Mouse (Mus musculus) liver, embryonic 16.5 days (tissue): ENCODE results near the gene Gnb1l. TPM values are rescaled to one million over a fixed set of nuclear protein-coding genes. Genes with fewer than 3 reads are reported as not detected.

Source experiments
- ATAC-seq: fragments of 200-750 bp; cut with Nextera tagmentation; 2 replicates; pipeline ENCODE4 v1.8.0; 2017; ENCODE audit warnings: low read depth, mild to moderate bottlenecking, moderate number of reproducible peaks, moderate library complexity
- H3K27ac ChIP-seq: fragments of 300-500 bp; sonication (generic); 2 replicates; pipeline ENCODE4 v1.5.1; 2014; ENCODE audit warnings: mild to moderate bottlenecking, low read length
- H3K27me3 ChIP-seq: fragments of 300-500 bp; sonication (generic); 2 replicates; pipeline ENCODE4 v1.6.1; 2014; ENCODE audit warnings: low read depth, low read length, mixed read lengths; ENCODE audit not compliant: control insufficient read depth, insufficient read depth
- H3K36me3 ChIP-seq: fragments of 300-500 bp; sonication (generic); 2 replicates; pipeline ENCODE4 v1.6.1; 2014; ENCODE audit warnings: mild to moderate bottlenecking; ENCODE audit not compliant: control insufficient read depth, insufficient read depth
- H3K4me1 ChIP-seq: fragments of 300-500 bp; sonication (generic); 2 replicates; pipeline ENCODE4 v1.6.1; 2014; ENCODE audit warnings: low read depth, low read length, mixed read lengths; ENCODE audit not compliant: control insufficient read depth
- H3K4me2 ChIP-seq: fragments of 300-500 bp; sonication (generic); 2 replicates; pipeline ENCODE4 v1.6.1; 2014; ENCODE audit warnings: low read depth, low read length, mixed read lengths
- H3K4me3 ChIP-seq: fragments of 300-500 bp; sonication (generic); 2 replicates; pipeline ENCODE4 v1.5.1; 2014; ENCODE audit warnings: low read depth, mild to moderate bottlenecking, low read length
- H3K9ac ChIP-seq: fragments of 300-500 bp; sonication (generic); 2 replicates; pipeline ENCODE4 v1.6.1; 2014; ENCODE audit warnings: low read depth, low read length
- H3K9me3 ChIP-seq: fragments of 300-500 bp; sonication (generic); replicated peaks from 2 replicates; pipeline ENCODE4 v1.6.1; 2016; ENCODE audit warnings: low read length; ENCODE audit not compliant: control insufficient read depth
- WGBS: fragments of 180-500 bp; shearing (Covaris S2); extraction: QIAGEN DNeasy Blood & Tissue Kit; methylation state at CpG from one replicate; pipeline ENCODE4 v1.1.7; 2014; ENCODE audit not compliant: insufficient replicate concordance; 5-methylcytosine and 5-hydroxymethylcytosine counted together
- polyA plus RNA-seq: library from polyadenylated mRNA; unstranded; fragments of >200 nt; fragmentation: Nextera tagmentation; extraction: Ambion mirVana; gene quantifications from 2 replicates; pipeline ENCODE4 v1.2.1, GENCODE M21; 2015

The Gnb1l gene
- polyA plus RNA-seq, 1 experiment from 2014 or later = 6.3 TPM

- Histone ChIP-seq H3K36me3 (no peaks in the 10 kb centered on the region), H3K9me3 (no peaks in the 10 kb centered on the region), H3K27ac (no peak overlapping the region), H3K4me3 (no peak overlapping the region), H3K4me2 (no peak overlapping the region), H3K9ac (no peak overlapping the region), H3K4me1 (no peaks in the 10 kb centered on the region), H3K27me3 (no peaks in the 10 kb centered on the region)
- ATAC-seq = no peak
- WGBS = 95% methylated on average over 3 of the region's 3 CpGs
Measured at GRCm38 (mm10) chr16:18490281-18490680, 8.2 kb upstream of the Gnb1l start.

DNA sequence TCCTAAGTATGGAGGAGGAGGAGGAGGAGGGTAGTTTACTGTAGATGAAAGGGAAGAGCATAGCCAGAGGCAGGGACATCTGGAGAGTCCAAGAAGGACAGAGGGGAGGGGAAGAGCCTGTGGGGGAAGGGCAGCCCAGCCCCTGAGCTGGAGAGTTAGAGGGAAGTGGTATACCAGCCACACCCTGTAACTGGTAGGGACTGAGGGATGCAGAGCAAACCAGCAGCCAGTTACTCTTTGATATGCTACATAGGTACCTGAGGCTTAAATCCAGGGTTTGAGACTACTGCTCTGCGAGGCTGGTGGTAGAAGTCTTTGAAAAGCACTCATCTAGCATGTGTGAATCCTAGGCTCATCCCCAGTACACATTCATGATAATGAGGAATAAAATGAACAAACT is 7.6 kb upstream of the Gnb1l start:
- Histone ChIP-seq H3K4me3 (no peak overlapping the region), H3K27ac (no peak overlapping the region), H3K27me3 (no peaks in the 10 kb centered on the region), H3K4me1 (no peaks in the 10 kb centered on the region), H3K9ac (no peak overlapping the region), H3K36me3 (no peaks in the 10 kb centered on the region), H3K4me2 (no peak overlapping the region), H3K9me3 (no peaks in the 10 kb centered on the region)
- no peak for ATAC-seq
- 45% methylated on average over 1 of the region's 1 CpGs for WGBS

DNA sequence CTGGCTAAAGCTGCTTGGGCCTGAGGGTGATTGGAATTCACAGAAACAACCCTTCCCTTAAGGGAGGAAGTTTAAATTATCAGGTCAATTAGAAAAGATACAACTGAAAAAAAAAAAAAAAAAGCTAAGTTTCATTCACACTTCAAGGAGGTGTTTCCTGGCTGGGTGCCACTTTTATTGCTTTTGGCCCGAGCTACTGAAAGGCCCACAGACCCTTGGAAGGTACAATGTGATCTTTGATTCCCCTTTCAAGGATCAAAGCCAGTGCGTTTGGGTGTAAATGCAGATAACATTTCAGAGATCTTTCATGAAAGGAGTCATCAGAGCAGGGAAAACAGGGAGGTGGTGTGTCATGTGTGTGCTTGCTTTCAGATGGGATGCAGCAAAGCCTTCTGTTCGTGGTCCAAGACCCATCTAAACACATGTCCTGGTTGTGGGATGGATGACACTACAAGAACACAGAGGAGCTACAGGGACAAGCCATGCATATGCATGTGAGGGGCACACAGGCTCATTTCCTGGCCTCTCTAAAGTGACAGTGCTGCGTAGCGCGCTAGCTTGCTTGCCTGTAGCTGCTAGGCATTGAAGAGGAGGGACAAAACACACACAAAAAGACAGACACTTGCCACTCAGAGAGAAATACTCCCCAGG is 523 bp upstream of the Gnb1l start:
- Histone ChIP-seq H3K4me1 (peaks cover 16% of the 10 kb centered on the region), H3K36me3 (peaks cover 9% of the 10 kb centered on the region), H3K27ac (peak overlapping the region; percentile 73), H3K4me3 (peak overlapping the region; percentile 81), H3K9me3 (no peaks in the 10 kb centered on the region), H3K9ac (peak overlapping the region; percentile 89), H3K4me2 (peak overlapping the region; percentile 92), H3K27me3 (no peaks in the 10 kb centered on the region)
- peak; percentile 47 for ATAC-seq
- 3% methylated on average over 6 of the region's 6 CpGs for WGBS

- WGBS = under 1% methylated on average over 24 of the region's 24 CpGs
- Histone ChIP-seq H3K4me1 (peaks cover 16% of the 10 kb centered on the region), H3K9ac (peak overlapping the region; percentile 89), H3K36me3 (peaks cover 9% of the 10 kb centered on the region), H3K27me3 (no peaks in the 10 kb centered on the region), H3K4me2 (peak overlapping the region; percentile 92), H3K27ac (0 out of 2 replicates have a peak overlapping the region, but pooled peaks have one; percentile 8), H3K4me3 (peak overlapping the region; percentile 81), H3K9me3 (no peaks in the 10 kb centered on the region)
- peak; percentile 30 for ATAC-seq
Measured at GRCm38 (mm10) chr16:18498996-18499395, 483 bp downstream of the Gnb1l start.

DNA sequence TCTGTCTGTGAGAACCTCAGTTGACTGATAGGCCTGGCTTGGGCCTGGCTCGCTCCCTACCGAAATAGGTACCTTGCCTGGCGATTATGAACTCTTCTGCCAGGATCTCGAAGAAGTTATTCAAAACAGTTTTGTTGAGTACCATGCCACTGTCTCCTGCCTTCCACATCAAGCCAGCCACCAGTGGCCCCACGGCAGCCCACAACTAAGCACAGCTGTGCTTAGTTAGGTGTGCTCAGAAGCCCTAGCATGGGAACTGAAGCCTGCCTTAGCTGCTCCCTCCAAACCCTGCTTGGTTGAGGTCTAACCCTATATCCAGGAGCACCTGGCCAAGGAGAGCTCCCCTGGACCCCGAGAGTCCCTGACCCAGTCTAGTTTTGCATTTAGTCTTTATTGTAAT is 3.0 kb downstream of the Gnb1l start:
- 81% methylated on average over 6 of the region's 6 CpGs for whole genome bisulfite sequencing

DNA sequence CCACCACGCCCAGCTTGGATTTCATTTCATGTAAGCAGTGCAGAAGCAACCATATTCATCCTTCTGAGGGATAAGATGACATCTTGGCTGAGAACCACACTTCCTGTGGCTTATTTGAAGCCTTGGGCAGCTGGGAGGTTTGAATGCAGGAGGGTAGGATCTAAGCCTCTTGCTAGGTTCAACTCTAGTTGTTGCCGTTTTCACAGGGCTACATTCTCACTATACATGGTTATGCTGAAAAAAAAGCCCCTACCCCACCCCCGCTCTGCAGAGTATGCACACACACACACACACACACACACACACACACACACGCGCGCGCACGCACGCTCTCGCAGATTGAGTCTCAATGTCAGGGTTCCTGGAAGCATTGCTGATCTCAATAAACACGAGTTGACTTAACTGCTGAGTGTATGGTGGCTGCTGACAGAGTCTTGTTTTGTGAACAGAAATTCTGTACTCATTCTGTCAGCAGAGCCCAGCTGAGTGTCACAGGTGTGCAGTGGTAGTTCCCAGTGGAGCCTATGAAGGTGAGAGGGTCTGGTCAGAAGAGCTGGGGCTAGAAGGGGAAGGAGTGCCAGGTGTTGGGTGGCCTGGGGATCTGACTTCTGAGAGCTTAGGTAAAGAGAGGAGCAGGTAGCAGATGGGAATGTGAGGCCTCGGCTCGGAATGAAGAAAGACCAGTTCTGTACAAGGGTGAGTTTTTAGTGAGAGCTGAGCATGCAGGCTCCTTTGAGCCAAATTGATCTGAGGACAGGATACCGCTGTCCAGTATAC is 5.2 kb downstream of the Gnb1l start:
- Histone ChIP-seq H3K4me3 (no peak overlapping the region), H3K9ac (no peak overlapping the region), H3K27ac (no peak overlapping the region), H3K4me1 (peaks cover 10% of the 10 kb centered on the region), H3K4me2 (no peak overlapping the region), H3K9me3 (no peaks in the 10 kb centered on the region), H3K36me3 (peaks cover 9% of the 10 kb centered on the region), H3K27me3 (no peaks in the 10 kb centered on the region)
- WGBS = 80% methylated on average over 14 of the region's 14 CpGs
- ATAC-seq = no peak

More for the DNA sequence above, 3.0 kb downstream of the Gnb1l start:
- peaks cover 9% of the 10 kb centered on the region for H3K36me3 ChIP-seq
- H3K27me3 ChIP-seq = no peaks in the 10 kb centered on the region
- ATAC-seq = no peak
- peaks cover 16% of the 10 kb centered on the region for H3K4me1 ChIP-seq
- no peak overlapping the region for H3K9ac ChIP-seq
- no peak overlapping the region for H3K4me2 ChIP-seq
- H3K4me3 ChIP-seq = no peak overlapping the region
- no peaks in the 10 kb centered on the region for H3K9me3 ChIP-seq
- no peak overlapping the region for H3K27ac ChIP-seq

- no peaks in the 10 kb centered on the region for H3K27me3 ChIP-seq
- no peak; the same call in 1 of the 2 replicates for ATAC-seq
- H3K9ac ChIP-seq = no peak overlapping the region
- no peaks in the 10 kb centered on the region for H3K9me3 ChIP-seq
- H3K4me1 ChIP-seq = no peaks in the 10 kb centered on the region
- no peak overlapping the region for H3K4me3 ChIP-seq
- no peak overlapping the region for H3K4me2 ChIP-seq
- H3K36me3 ChIP-seq = peaks cover under 1% of the 10 kb centered on the region; the same call in 1 of the 2 replicates
- H3K27ac ChIP-seq = no peak overlapping the region
- 85% methylated on average over 3 of the region's 3 CpGs for WGBS
Measured at GRCm38 (mm10) chr16:18506524-18507199, 8.1 kb downstream of the Gnb1l start.

DNA sequence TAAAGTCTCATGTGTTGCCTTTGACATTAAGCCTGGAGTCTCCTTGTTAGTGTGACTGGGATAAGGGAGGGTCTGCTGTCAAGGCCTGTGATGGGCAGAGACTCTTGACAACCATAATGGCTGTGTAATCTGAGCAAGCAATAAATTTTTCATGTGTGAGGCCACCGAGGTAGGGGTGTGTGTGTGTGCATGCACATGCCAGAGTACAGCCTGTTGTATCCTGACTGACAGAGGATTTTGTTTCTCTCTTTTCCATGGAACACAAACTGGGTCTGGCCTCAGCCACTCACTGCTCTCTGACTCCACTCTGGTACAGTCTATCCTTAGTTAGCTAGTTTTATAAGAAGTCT is 8.7 kb downstream of the Gnb1l start:
- H3K36me3 ChIP-seq = no peaks in the 10 kb centered on the region
- no peak for ATAC-seq
- WGBS = 43% methylated on average over 1 of the region's 1 CpGs

DNA sequence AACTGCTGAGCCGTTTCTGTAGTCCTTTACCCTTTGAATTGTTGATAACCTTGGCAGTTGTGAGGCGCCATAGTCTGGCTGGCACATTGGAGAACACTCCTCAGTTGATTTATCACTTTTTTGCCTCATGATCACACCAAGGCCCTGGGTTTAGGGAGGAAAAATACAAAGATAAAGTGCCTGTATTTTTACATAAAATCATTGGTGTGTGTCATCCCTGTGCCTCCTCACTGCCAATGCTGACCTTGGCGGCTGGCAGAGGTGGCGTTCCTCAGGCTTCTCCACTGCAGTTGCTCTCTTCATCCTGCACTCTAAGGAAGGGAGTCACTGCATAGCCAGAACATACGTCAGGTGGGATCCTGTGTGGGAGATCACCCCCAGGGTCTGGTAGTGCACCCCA is 13.2 kb downstream of the Gnb1l start:
- 69% methylated on average over 5 of the region's 5 CpGs for WGBS
- Histone ChIP-seq H3K4me3 (no peak overlapping the region), H3K9ac (no peak overlapping the region), H3K27me3 (no peaks in the 10 kb centered on the region), H3K36me3 (no peaks in the 10 kb centered on the region), H3K4me1 (no peaks in the 10 kb centered on the region), H3K9me3 (no peaks in the 10 kb centered on the region), H3K27ac (no peak overlapping the region), H3K4me2 (no peak overlapping the region)
- no peak for ATAC-seq

More for the DNA sequence above, 8.7 kb downstream of the Gnb1l start:
- Histone ChIP-seq H3K4me1 (no peaks in the 10 kb centered on the region), H3K27me3 (no peaks in the 10 kb centered on the region), H3K4me3 (no peak overlapping the region), H3K9me3 (no peaks in the 10 kb centered on the region), H3K9ac (no peak overlapping the region), H3K27ac (no peak overlapping the region), H3K4me2 (no peak overlapping the region)
